Mouse (Mus musculus) megakaryocyte, embryonic 14.5 days (primary cell): Measurements from ENCODE around the gene Cars2. TPM values are rescaled to one million over a fixed set of nuclear protein-coding genes. Genes with fewer than 3 reads are reported as not detected.
A peak's percentile ranks its signal among the peaks of the same experiment; 100 is the strongest.
"Not testable (repeated sequence)": the region's sequence is repeated elsewhere in the genome, so short reads cannot be mapped to it uniquely, and the experiment has no call there.

Experiments
- H3K27me3 ChIP-seq: replicated peaks from 2 replicates; pipeline ENCODE3; 2012; ENCODE audit warnings: inconsistent platforms
- H3K36me3 ChIP-seq: replicated peaks from 2 replicates; pipeline ENCODE3; 2012; ENCODE audit warnings: low read length, inconsistent platforms, mixed read lengths
- H3K4me1 ChIP-seq: 2 replicates; pipeline ENCODE4 v1.6.1; 2012; ENCODE audit warnings: inconsistent platforms
- H3K4me3 ChIP-seq: replicated peaks from 2 replicates; pipeline ENCODE3; 2012; ENCODE audit warnings: moderate library complexity, mild to moderate bottlenecking, inconsistent platforms
- H3K9me3 ChIP-seq: 2 replicates; pipeline ENCODE4 v1.6.1; 2012; ENCODE audit warnings: inconsistent platforms
- FLI1 ChIP-seq: IDR thresholded peaks from 2 replicates; pipeline ENCODE4 v1.6.1; 2012; ENCODE audit warnings: low read length, inconsistent platforms, mixed read lengths
- GATA1 ChIP-seq: IDR thresholded peaks from 3 replicates; pipeline ENCODE4 v1.6.1; 2012; ENCODE audit warnings: mixed read lengths, low read length, inconsistent platforms, borderline replicate concordance
- polyA plus RNA-seq: library from polyadenylated mRNA; stranded (reverse); fragments of >175 nt; gene quantifications from 2 replicates; pipeline ENCODE4 v1.2.3, GENCODE M21; 2012; ENCODE audit warnings: low replicate concordance; ENCODE audit not compliant: insufficient read depth

The Cars2 gene
- polyA plus RNA-seq, 1 experiment = 22.5 TPM

- peaks cover 65% of the 10 kb centered on the region for H3K4me1 ChIP-seq
- H3K36me3 ChIP-seq = no peaks in the 10 kb centered on the region
- peaks cover 87% of the 10 kb centered on the region for H3K27me3 ChIP-seq
- H3K9me3 ChIP-seq = no peaks in the 10 kb centered on the region
- no peak overlapping the region for H3K4me3 ChIP-seq
- TF ChIP-seq GATA1 = no peak
- no peak for TF ChIP-seq FLI1
Measured at GRCm38 (mm10) chr8:11475397-11475796, 75.2 kb downstream of the Cars2 start.

DNA sequence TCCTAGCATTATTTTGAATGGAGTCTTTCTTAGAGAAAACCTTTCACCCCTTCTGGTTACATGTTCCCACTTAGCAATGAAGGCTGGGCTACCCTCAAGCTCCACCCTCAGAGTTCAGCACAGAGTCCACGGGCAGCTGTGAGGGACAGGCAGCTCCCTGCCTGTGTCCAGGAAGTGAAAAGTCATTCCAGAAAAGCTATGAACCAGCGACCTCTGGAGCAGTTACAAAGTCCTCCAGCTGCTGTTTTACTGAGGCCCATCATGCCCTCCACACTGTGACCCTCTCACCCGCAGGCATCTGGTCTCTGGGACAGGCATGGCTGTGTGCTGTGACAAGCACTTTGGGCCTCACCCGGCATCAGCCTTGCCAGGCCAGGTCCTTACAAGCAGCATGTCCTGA is 77.5 kb downstream of the Cars2 start:
- Histone ChIP-seq H3K27me3 (peaks cover 76% of the 10 kb centered on the region), H3K4me1 (peaks cover 52% of the 10 kb centered on the region), H3K4me3 (peak overlapping the region; percentile 72), H3K36me3 (peaks cover 4% of the 10 kb centered on the region), H3K9me3 (peaks cover 4% of the 10 kb centered on the region)
- TF ChIP-seq GATA1 (no peak), FLI1 (no peak)

- Histone ChIP-seq H3K4me3 (no peak overlapping the region), H3K36me3 (peaks cover 13% of the 10 kb centered on the region), H3K9me3 (peaks cover 16% of the 10 kb centered on the region), H3K4me1 (peaks cover 38% of the 10 kb centered on the region), H3K27me3 (peaks cover 64% of the 10 kb centered on the region)
- TF ChIP-seq FLI1 (no peak), GATA1 (no peak)
Measured at GRCm38 (mm10) chr8:11471309-11471708, 79.3 kb downstream of the Cars2 start.

DNA sequence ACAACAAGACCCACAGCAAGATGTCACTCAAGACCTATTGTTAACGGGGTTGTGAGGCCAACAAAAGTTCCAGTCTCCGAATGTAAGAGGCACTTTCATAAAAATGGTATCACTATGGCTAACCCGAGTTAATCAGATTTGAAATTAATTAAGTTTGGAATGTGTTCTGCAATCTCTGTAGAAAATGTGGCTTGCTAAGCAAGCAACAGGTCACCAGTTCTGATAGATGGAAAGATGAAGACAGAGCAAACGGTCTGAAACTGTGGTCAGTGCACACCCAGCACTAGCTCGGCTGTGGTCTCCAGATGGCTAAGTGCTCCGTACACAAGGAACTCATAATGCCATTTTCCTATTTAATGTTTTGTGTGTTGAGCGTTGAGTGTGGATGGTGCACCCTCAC is 79.9 kb downstream of the Cars2 start:
- H3K4me1 ChIP-seq = peaks cover 40% of the 10 kb centered on the region
- TF ChIP-seq FLI1 (no peak), GATA1 (no peak)
- peaks cover 59% of the 10 kb centered on the region for H3K27me3 ChIP-seq
- peaks cover 13% of the 10 kb centered on the region for H3K36me3 ChIP-seq
- H3K4me3 ChIP-seq = no peak overlapping the region
- peaks cover 16% of the 10 kb centered on the region for H3K9me3 ChIP-seq

GRCm38 (mm10) chr8:11469095-11469494 is 81.5 kb downstream of the Cars2 start:
- Histone ChIP-seq H3K27me3 (peaks cover 44% of the 10 kb centered on the region), H3K4me1 (peaks cover 41% of the 10 kb centered on the region)
- TF ChIP-seq FLI1 (no peak), GATA1 (no peak)

DNA sequence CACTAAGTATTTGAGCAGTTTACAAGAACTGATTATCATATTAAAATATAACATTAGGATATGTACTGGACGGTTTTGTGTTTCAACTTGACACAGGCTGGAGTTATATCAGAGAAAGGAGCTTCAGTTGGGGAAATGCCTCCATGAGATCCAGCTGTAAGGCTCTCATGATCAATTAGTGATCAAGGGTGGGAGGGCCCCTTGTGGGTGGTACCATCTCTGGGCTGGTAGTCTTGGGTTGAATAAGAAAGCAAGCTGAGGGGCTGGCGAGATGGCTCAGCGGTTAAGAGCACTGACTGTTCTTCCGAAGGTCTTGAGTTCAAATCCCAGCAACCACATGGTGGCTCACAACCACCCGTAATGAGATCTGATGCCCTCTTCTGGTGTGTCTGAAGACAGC is 84.1 kb downstream of the Cars2 start:
- H3K4me3 ChIP-seq = not testable (repeated sequence)
- Histone ChIP-seq H3K36me3 (peaks cover 13% of the 10 kb centered on the region), H3K9me3 (peaks cover 16% of the 10 kb centered on the region), H3K4me1 (peaks cover 52% of the 10 kb centered on the region), H3K27me3 (peaks cover 36% of the 10 kb centered on the region)

More at GRCm38 (mm10) chr8:11469095-11469494, 81.5 kb downstream of the Cars2 start:
- Histone ChIP-seq H3K36me3 (peaks cover 13% of the 10 kb centered on the region), H3K4me3 (no peak overlapping the region), H3K9me3 (peaks cover 16% of the 10 kb centered on the region)

DNA sequence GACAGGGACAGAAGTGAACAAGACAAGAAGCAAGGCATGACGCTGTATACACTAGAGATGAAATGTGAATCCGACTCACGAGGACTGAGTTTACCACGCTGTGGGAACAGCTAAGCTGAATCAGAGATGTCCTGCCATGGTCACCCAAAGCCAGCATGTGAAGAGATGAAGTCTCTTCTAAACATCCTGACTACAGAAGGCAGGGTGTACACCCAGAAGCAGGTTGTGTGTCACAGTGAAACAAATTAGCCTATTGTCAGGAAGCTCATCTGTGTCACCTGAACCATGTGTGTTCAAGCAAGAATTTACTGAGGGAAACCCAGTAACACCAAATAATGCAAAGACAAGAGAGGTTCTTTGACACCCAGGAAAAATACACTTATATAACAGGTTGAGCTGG is 85.0 kb downstream of the Cars2 start:
- Histone ChIP-seq H3K9me3 (peaks cover 20% of the 10 kb centered on the region), H3K4me3 (peak overlapping the region; percentile 42), H3K36me3 (peaks cover 13% of the 10 kb centered on the region), H3K4me1 (peaks cover 56% of the 10 kb centered on the region), H3K27me3 (peaks cover 32% of the 10 kb centered on the region)
- TF ChIP-seq FLI1 = no peak
- TF ChIP-seq GATA1 = no peak

GRCm38 (mm10) chr8:11464707-11464964 is 85.9 kb downstream of the Cars2 start:
- peak overlapping the region; percentile 24 for H3K4me3 ChIP-seq
- peaks cover 57% of the 10 kb centered on the region for H3K4me1 ChIP-seq
- no peak; the same call in 2 of the 3 replicates for TF ChIP-seq GATA1
- no peak for TF ChIP-seq FLI1
- peaks cover 27% of the 10 kb centered on the region for H3K9me3 ChIP-seq
- H3K36me3 ChIP-seq = peaks cover 13% of the 10 kb centered on the region
- peaks cover 36% of the 10 kb centered on the region for H3K27me3 ChIP-seq

Other genes with a start within 250 kb of the Cars2 start
- 0.34 and 1.0 TPM in 2 replicates for gene Col4a2, start 238.0 kb downstream of the Cars2 start, polyA plus RNA-seq
- 0.67 TPM in 1 of 2 replicates, not detected in the other for gene Col4a1, start 238.0 kb downstream of the Cars2 start, polyA plus RNA-seq
- gene Rab20, start 72.1 kb downstream of the Cars2 start, polyA plus RNA-seq = 13.3 TPM in 1 of 2 replicates, not detected in the other
- gene Naxd, start 53.3 kb downstream of the Cars2 start, polyA plus RNA-seq = 49.5 and 114 TPM in 2 replicates
- gene Ing1, start 4.8 kb upstream of the Cars2 start, polyA plus RNA-seq = 5.4 and 39.4 TPM in 2 replicates
- 12.2 and 13.2 TPM in 2 replicates for gene Ankrd10, start 85.0 kb upstream of the Cars2 start, polyA plus RNA-seq
- not detected in 2 replicates for gene 1700016D06Rik, start 150.3 kb upstream of the Cars2 start, polyA plus RNA-seq
- 44.5 and 95.5 TPM in 2 replicates for gene Arhgef7, start 176.9 kb upstream of the Cars2 start, polyA plus RNA-seq